In the genomic region with DNA sequence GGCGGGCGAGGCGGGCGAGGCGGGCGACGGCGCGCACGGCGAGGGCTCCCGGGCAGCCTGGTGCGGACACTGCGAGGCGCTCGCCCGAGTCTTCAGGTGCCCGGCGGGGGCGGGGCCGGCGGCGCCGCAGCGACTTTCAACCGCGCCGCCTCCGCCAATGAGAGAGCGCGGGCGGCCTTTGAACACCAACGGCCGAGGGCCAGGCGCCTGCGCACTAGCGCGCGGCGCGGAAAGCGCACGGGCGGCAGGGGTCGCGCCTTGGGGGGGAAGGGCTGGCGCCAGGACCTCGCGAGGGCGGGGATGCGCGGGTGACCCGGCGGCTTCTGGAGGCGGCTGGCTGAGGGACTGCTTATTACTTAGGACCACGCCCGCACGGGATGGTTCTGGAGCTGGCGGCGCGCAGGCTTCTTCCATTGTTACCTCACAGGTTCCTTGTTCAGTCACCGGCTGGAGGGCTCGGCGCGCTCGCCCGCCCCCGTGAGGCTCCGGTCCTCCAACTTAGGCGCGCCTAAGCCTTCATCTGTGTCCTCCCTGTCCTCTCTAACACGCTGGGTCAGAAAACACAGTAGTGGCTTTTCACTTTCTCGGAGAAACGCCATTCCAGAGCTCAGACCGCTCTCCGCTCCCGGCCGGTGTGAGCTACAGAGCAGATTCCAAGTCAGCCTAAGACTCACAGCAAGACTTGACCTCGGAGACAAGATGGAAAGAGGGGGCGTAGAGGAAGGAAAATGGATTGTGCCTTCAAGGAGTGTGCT, we compare ENCODE assay signal across 8 mouse cellular contexts. TPM values are rescaled to one million over a fixed set of nuclear protein-coding genes. Genes with fewer than 3 reads are reported as not detected.
DNase-seq lines count a peak whose midpoint lies in the region; ATAC-seq and TF ChIP-seq lines count a peak whose summit lies in the region.

A gene (minus strand): TSS at position 111 of the 755 bp plus-strand sequence.

- H3ac ChIP-seq in C2C12 (ENCODE audit: control insufficient read depth, insufficient read length, low read depth) = peak within 1 kb of the TSS; percentile 94

- TF ChIP-seq POLR2A in embryonic fibroblast, embryonic 13.5 days (IDR thresholded peaks at IDR 0.05; ENCODE audit: low read depth, low read length) = peak; percentile 62; the same call in 1 of the 2 replicates

- no peak for TF ChIP-seq CTCF in C2C12 (IDR thresholded peaks at IDR 0.05; ENCODE audit: control insufficient read depth, insufficient read depth, insufficient read length)
- no peak for TF ChIP-seq CTCF in embryonic fibroblast, embryonic 13.5 days (IDR thresholded peaks at IDR 0.05; ENCODE audit: borderline replicate concordance, insufficient read depth, low read length)
- peak; percentile 34 for TF ChIP-seq CTCF in midbrain, postnatal 0 days (IDR thresholded peaks at IDR 0.05)

- peak; percentile 95 for DNase-seq in brain, adult 2 months (ENCODE audit: low read depth, low spot score)
- peak; percentile 97 for DNase-seq in heart, embryonic 10.5 days (ENCODE audit: low spot score)
- DNase-seq in midbrain, postnatal 0 days (ENCODE audit: low spot score) = peak; percentile 96
- DNase-seq in spleen, postnatal 10 days (ENCODE audit: low spot score in 2 of 2) = peak; percentile 92 to 95

- peak within 1 kb of the TSS; percentile 98 for H3K9ac ChIP-seq in kidney, embryonic 14.5 days (ENCODE audit: low read depth, low read length)
- peak within 1 kb of the TSS; percentile 76 for H3K9ac ChIP-seq in limb, embryonic 15.5 days
- H3K9ac ChIP-seq in midbrain, postnatal 0 days (replicated peaks; ENCODE audit: low read length, poor library complexity, severe bottlenecking) = peak within 1 kb of the TSS; percentile 72

- ATAC-seq in kidney, embryonic 14.5 days (ENCODE audit: low FRiP score, low TSS enrichment) = peak; percentile 98
- ATAC-seq in limb, embryonic 15.5 days (ENCODE audit: insufficient number of reproducible peaks, low FRiP score, low TSS enrichment, low read depth) = peak; percentile 92
- ATAC-seq in midbrain, postnatal 0 days (ENCODE audit: low FRiP score) = peak; percentile 95

- peak within 1 kb of the TSS; percentile 61 for H3K4me3 ChIP-seq in C2C12 (ENCODE audit: insufficient read depth, poor library complexity, severe bottlenecking)
- peak within 1 kb of the TSS; percentile 100 for H3K4me3 ChIP-seq in embryonic fibroblast, embryonic 13.5 days (ENCODE audit: insufficient read depth, low read length)
- peak within 1 kb of the TSS; percentile 93 for H3K4me3 ChIP-seq in heart, embryonic 10.5 days
- peak within 1 kb of the TSS; percentile 91 for H3K4me3 ChIP-seq in kidney, embryonic 14.5 days (ENCODE audit: low read length)
- H3K4me3 ChIP-seq in limb, embryonic 15.5 days = peak within 1 kb of the TSS; percentile 87
- H3K4me3 ChIP-seq in midbrain, postnatal 0 days (ENCODE audit: low read depth, low read length) = peak within 1 kb of the TSS; percentile 83

- H3K4me2 ChIP-seq in kidney, embryonic 14.5 days (replicated peaks; ENCODE audit: low read depth, low read length) = peak within 1 kb of the TSS; percentile 85
- peak within 1 kb of the TSS; percentile 84 for H3K4me2 ChIP-seq in limb, embryonic 15.5 days
- H3K4me2 ChIP-seq in midbrain, postnatal 0 days (ENCODE audit: low read depth, low read length, poor library complexity, severe bottlenecking) = peak within 1 kb of the TSS; percentile 85

- peaks cover 45% of the 10 kb centered on the region for H3K79me3 ChIP-seq in C2C12 (ENCODE audit: low read depth)

- H3K27me3 ChIP-seq in C2C12 (ENCODE audit: control insufficient read depth, insufficient read depth, insufficient read length) = no peaks in the 10 kb centered on the region
- no peaks in the 10 kb centered on the region for H3K27me3 ChIP-seq in heart, embryonic 10.5 days (ENCODE audit: insufficient read depth, poor library complexity, severe bottlenecking)
- no peaks in the 10 kb centered on the region for H3K27me3 ChIP-seq in kidney, embryonic 14.5 days (ENCODE audit: control insufficient read depth, insufficient read depth, low read length)
- no peaks in the 10 kb centered on the region for H3K27me3 ChIP-seq in limb, embryonic 15.5 days
- no peaks in the 10 kb centered on the region for H3K27me3 ChIP-seq in midbrain, postnatal 0 days (ENCODE audit: insufficient read depth, low read length)

- WGBS in heart, embryonic 10.5 days = under 1% methylated on average over 80 of the region's 80 CpGs
- WGBS in kidney, embryonic 14.5 days = under 1% methylated on average over 78 of the region's 80 CpGs
- WGBS in limb, embryonic 15.5 days = under 1% methylated on average over 71 of the region's 80 CpGs
- under 1% methylated on average over 76 of the region's 80 CpGs for WGBS in midbrain, postnatal 0 days

- no peaks in the 10 kb centered on the region for H3K9me3 ChIP-seq in heart, embryonic 10.5 days
- no peaks in the 10 kb centered on the region for H3K9me3 ChIP-seq in kidney, embryonic 14.5 days (ENCODE audit: control insufficient read depth, low read length)
- no peaks in the 10 kb centered on the region for H3K9me3 ChIP-seq in limb, embryonic 15.5 days
- no peaks in the 10 kb centered on the region for H3K9me3 ChIP-seq in midbrain, postnatal 0 days (ENCODE audit: low read length)

- peaks cover 47% of the 10 kb centered on the region for H3K79me2 ChIP-seq in C2C12 (ENCODE audit: control insufficient read depth, insufficient read depth)

- peaks cover 12% of the 10 kb centered on the region for H3K4me1 ChIP-seq in embryonic fibroblast, embryonic 13.5 days (ENCODE audit: control insufficient read depth, insufficient read depth, low read length)
- peaks cover 24% of the 10 kb centered on the region for H3K4me1 ChIP-seq in heart, embryonic 10.5 days
- peaks cover 6% of the 10 kb centered on the region; the same call in 1 of the 2 replicates for H3K4me1 ChIP-seq in kidney, embryonic 14.5 days (ENCODE audit: control insufficient read depth, insufficient read depth, low read length)
- H3K4me1 ChIP-seq in limb, embryonic 15.5 days = peaks cover 8% of the 10 kb centered on the region
- H3K4me1 ChIP-seq in midbrain, postnatal 0 days (ENCODE audit: insufficient read depth, low read length) = 0 out of 2 replicates have a peak, but pooled peaks cover 4% of the 10 kb centered on the region

- peak within 1 kb of the TSS; percentile 86 for H3K27ac ChIP-seq in embryonic fibroblast, embryonic 13.5 days (ENCODE audit: insufficient read depth, low read length)
- peak within 1 kb of the TSS; percentile 100 for H3K27ac ChIP-seq in heart, embryonic 10.5 days
- H3K27ac ChIP-seq in kidney, embryonic 14.5 days (ENCODE audit: low read depth, low read length) = peak within 1 kb of the TSS; percentile 97
- H3K27ac ChIP-seq in limb, embryonic 15.5 days = peak within 1 kb of the TSS; percentile 88
- peak within 1 kb of the TSS; percentile 70 for H3K27ac ChIP-seq in midbrain, postnatal 0 days (ENCODE audit: low read depth, low read length)

- H3K36me3 ChIP-seq in C2C12 (ENCODE audit: control insufficient read depth, insufficient read depth) = peaks cover 36% of the 10 kb centered on the region
- H3K36me3 ChIP-seq in heart, embryonic 10.5 days = peaks cover 28% of the 10 kb centered on the region
- H3K36me3 ChIP-seq in kidney, embryonic 14.5 days (ENCODE audit: control insufficient read depth, insufficient read depth, low read length) = peaks cover 13% of the 10 kb centered on the region; the same call in 1 of the 2 replicates
- H3K36me3 ChIP-seq in limb, embryonic 15.5 days = no peaks in the 10 kb centered on the region
- no peaks in the 10 kb centered on the region for H3K36me3 ChIP-seq in midbrain, postnatal 0 days (ENCODE audit: insufficient read depth, low read length)

TF ChIP-seq in C2C12, 6 proteins besides CTCF, POLR2A, EP300 and RAD21:
- TF ChIP-seq CEBPB (IDR thresholded peaks at IDR 0.05; ENCODE audit: low read depth) = no peak
- no peak for TF ChIP-seq MYOD1 (IDR thresholded peaks at IDR 0.05; ENCODE audit: control insufficient read depth, insufficient read length, low read depth)
- no peak for TF ChIP-seq MAX (IDR thresholded peaks at IDR 0.05)
- no peak for TF ChIP-seq USF1 (IDR thresholded peaks at IDR 0.05; ENCODE audit: low read depth)
- TF ChIP-seq MYOG (IDR thresholded peaks at IDR 0.05; ENCODE audit: control insufficient read depth, extremely low read depth, insufficient read length) = no peak
- no peak for TF ChIP-seq FOSL1 (IDR thresholded peaks at IDR 0.05; ENCODE audit: insufficient read depth, low read length, poor library complexity, severe bottlenecking)

RNA-seq across cellular contexts. Expression of the gene that starts here (rescaled TPM):
- polyA plus RNA-seq in C2C12 (2012; fragmentation: generic; extraction: Trizol) = 24.7 TPM
- polyA plus RNA-seq in embryonic fibroblast, embryonic 13.5 days (2011; ENCODE audit: insufficient read length, low read depth, missing spikeins) = 55.2 and 77.8 TPM in 2 replicates
- polyA plus RNA-seq in heart, embryonic 10.5 days (2016; fragmentation: Nextera tagmentation; extraction: Ambion mirVana) = 105 and 122 TPM in 2 replicates
- polyA plus RNA-seq in kidney, embryonic 14.5 days (2014; fragmentation: Nextera tagmentation; extraction: Ambion mirVana) = 112 and 164 TPM in 2 replicates
- polyA plus RNA-seq in limb, embryonic 15.5 days (2015; fragmentation: Nextera tagmentation; extraction: Ambion mirVana) = 71.2 and 79.4 TPM in 2 replicates
- total RNA-seq in midbrain, postnatal 0 days (2014; rRNA removed) = 5.5 and 7.1 TPM in 2 replicates
- polyA plus RNA-seq in midbrain, postnatal 0 days (2015; fragmentation: Nextera tagmentation; extraction: Ambion mirVana) = 17.1 and 17.6 TPM in 2 replicates

Comparison
In these comparisons a context has a peak if more than half of its experiments do, and no peak if none do; other contexts are left out.
1. Peak in every context shown above with its lines: DNase-seq, ATAC-seq, H3K4me3 ChIP-seq and H3K27ac ChIP-seq.